Mouse (Mus musculus): ENCODE results near the gene Ppp4r1. TPM values are rescaled to one million over a fixed set of nuclear protein-coding genes. Genes with fewer than 3 reads are reported as not detected.

Ppp4r1 gene
- polyA plus RNA-seq, 1 experiment, result 37.1 TPM

- DNase-seq (ENCODE audit: low spot score), result peak; percentile 81
Observed at GRCm38 (mm10) chr17:65771951-65772934, 10.1 kb upstream of the Ppp4r1 start, which contains the start of gene Rab31. Gene Rab31, minus strand, starts transcription at chr17:65772752.

GRCm38 (mm10) chr17:65773617-65774016, 8.8 kb upstream of the Ppp4r1 start:
- no peak for DNase-seq (ENCODE audit: low spot score)

- DNase-seq (ENCODE audit: low spot score), result no peak
Observed at GRCm38 (mm10) chr17:65774439-65774838, 7.9 kb upstream of the Ppp4r1 start.

GRCm38 (mm10) chr17:65776228-65776627, 6.1 kb upstream of the Ppp4r1 start:
- DNase-seq (ENCODE audit: low spot score), result no peak

GRCm38 (mm10) chr17:65777461-65777860, 4.9 kb upstream of the Ppp4r1 start:
- DNase-seq (ENCODE audit: low spot score), result no peak

GRCm38 (mm10) chr17:65780970-65781369, 1.4 kb upstream of the Ppp4r1 start:
- no peak for DNase-seq (ENCODE audit: low spot score)

GRCm38 (mm10) chr17:65783182-65784161, 1.1 kb downstream of the Ppp4r1 start:
- peak; percentile 63 for DNase-seq (ENCODE audit: low spot score)

GRCm38 (mm10) chr17:65784610-65785140, 2.3 kb downstream of the Ppp4r1 start:
- DNase-seq (ENCODE audit: low spot score), result no peak

GRCm38 (mm10) chr17:65785707-65786106, 3.3 kb downstream of the Ppp4r1 start:
- no peak for DNase-seq (ENCODE audit: low spot score)

GRCm38 (mm10) chr17:65786225-65786624, 3.9 kb downstream of the Ppp4r1 start:
- no peak for DNase-seq (ENCODE audit: low spot score)

- DNase-seq (ENCODE audit: low spot score), result no peak
Observed at GRCm38 (mm10) chr17:65787261-65787660, 4.9 kb downstream of the Ppp4r1 start.

GRCm38 (mm10) chr17:65788542-65789291, 6.3 kb downstream of the Ppp4r1 start:
- no peak for DNase-seq (ENCODE audit: low spot score)

GRCm38 (mm10) chr17:65789576-65789975, 7.2 kb downstream of the Ppp4r1 start:
- no peak for DNase-seq (ENCODE audit: low spot score)

- no peak for DNase-seq (ENCODE audit: low spot score)
Observed at GRCm38 (mm10) chr17:65791161-65791560, 8.8 kb downstream of the Ppp4r1 start.

- no peak for DNase-seq (ENCODE audit: low spot score)
Observed at GRCm38 (mm10) chr17:65793307-65793930, 11.0 kb downstream of the Ppp4r1 start.

GRCm38 (mm10) chr17:65794096-65794850, 11.9 kb downstream of the Ppp4r1 start:
- DNase-seq (ENCODE audit: low spot score), result no peak

GRCm38 (mm10) chr17:65796056-65796455, 13.7 kb downstream of the Ppp4r1 start:
- DNase-seq (ENCODE audit: low spot score), result no peak

GRCm38 (mm10) chr17:65798446-65798845, 16.1 kb downstream of the Ppp4r1 start:
- no peak for DNase-seq (ENCODE audit: low spot score)

- DNase-seq (ENCODE audit: low spot score), result no peak
Observed at GRCm38 (mm10) chr17:65799353-65799752, 17.0 kb downstream of the Ppp4r1 start.

- no peak for DNase-seq (ENCODE audit: low spot score)
Observed at GRCm38 (mm10) chr17:65800451-65800850, 18.1 kb downstream of the Ppp4r1 start.

Data from urinary bladder, adult 2 months (tissue).